Mouse (Mus musculus) mature B cell (primary cell): ENCODE results near the gene Nop53.

ENCODE experiments used
- in situ Hi-C: fragments of 300-500 bp; cut with MboI; formaldehyde crosslinking; loops from 2 replicates; pipeline ENCODE4 v1.14.3; 2019

Nop53 gene

DNA sequence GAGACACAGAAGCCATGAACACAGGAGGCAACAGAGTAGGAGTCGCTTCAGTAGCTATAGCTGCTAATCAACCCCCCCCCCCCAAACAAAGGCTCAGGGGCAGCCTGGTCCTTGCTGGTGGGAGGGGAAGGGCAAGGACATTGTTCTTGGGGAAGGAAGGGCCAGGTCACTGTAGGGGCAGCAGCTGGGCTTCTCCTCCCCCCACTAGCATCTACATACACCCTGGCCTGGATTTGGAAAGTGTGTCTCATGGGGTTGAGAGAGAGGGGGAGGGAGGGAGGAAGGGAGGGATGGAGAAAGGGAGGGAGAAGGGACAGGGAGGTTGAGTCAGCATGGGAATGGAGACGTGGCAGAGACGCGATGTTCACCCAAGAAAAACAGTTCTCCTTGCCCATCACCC, 14.8 kb upstream of the Nop53 start:
- in situ Hi-C loops, result no loop called here

DNA sequence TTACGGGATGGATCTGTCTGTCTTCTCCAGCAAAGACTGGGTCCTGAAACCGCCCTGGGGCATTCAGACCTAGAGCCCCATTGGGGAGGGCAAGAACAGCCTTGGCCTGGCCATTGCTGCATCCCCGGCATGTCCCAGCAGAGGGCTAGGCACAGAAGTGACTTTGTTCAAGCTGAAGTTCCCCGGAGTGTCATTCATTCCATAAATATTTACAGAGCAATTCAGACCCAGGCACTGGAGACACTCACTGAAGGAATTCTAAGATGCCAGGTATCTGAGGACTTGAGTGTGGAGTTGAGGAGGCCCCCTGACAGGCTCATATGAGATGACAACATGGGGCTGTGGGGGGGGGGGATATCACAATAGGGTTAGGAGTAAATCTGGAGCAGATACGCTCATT, 10.3 kb upstream of the Nop53 start:
- in situ Hi-C loops, result no loop called here

DNA sequence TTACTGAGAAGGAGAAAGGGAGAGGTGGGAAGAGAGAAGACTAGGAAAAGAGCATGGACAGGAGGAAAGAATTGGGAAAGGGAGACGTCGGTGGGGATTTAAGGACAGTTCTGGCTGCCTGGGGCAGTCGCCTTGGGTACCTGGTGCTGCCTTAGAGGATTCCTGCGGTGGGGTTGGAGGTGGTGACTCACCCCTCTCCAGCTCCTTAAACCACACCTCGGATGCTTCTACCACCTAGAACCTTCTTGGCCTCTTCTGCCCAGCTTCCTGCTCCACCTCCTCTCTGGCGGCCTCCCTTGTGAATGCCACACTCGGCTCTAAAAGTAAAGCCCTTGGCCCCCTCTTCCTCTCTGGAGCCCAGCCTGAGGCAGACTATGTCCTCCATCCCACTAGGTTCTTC, 9.6 kb upstream of the Nop53 start:
- in situ Hi-C loops, result no loop called here

DNA sequence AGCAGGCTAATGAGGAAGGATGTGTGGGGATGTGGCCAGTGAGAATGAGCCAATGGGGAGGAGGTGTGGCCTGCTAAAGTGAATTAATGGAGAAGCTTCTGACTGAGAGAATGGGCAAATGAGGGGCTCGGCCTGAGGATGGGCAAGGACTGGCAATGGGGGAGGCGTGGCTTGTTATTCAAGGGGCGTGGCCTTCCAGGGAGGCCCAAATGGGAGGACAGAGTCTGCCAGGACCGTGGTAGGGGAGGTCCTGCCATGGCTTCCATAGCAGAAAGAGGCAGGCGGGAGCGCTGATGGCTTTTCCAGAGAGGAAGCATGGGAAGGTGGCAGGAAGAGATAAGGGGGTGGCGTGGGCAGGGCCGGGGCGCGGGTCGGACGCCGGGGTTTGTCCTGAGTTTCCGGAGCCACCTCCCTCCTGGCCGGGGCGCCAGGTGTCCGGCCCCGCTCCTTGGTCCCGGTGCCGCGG, 9.1 kb upstream of the Nop53 start:
- in situ Hi-C loops, result no loop called here

DNA sequence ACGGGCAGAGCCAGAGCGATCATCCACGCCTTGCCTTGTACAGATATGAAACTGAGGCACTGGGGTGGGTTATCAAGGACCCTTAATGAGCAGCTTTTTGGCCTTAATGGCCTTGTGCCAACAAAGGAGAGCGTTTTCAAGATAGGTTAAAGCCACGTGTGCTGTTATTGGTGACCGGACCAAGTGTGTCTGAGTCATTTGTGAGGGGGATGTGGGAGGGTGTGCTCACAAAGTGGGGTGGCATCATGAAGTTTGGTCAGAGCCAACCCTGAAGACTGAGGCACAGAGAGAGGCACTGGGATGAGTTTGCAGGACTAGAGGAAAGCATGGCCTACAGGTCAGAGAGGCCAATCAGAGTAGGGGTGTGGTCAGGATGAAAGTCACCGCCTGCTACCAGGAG, 8.6 kb upstream of the Nop53 start:
- in situ Hi-C loops, result no loop called here

DNA sequence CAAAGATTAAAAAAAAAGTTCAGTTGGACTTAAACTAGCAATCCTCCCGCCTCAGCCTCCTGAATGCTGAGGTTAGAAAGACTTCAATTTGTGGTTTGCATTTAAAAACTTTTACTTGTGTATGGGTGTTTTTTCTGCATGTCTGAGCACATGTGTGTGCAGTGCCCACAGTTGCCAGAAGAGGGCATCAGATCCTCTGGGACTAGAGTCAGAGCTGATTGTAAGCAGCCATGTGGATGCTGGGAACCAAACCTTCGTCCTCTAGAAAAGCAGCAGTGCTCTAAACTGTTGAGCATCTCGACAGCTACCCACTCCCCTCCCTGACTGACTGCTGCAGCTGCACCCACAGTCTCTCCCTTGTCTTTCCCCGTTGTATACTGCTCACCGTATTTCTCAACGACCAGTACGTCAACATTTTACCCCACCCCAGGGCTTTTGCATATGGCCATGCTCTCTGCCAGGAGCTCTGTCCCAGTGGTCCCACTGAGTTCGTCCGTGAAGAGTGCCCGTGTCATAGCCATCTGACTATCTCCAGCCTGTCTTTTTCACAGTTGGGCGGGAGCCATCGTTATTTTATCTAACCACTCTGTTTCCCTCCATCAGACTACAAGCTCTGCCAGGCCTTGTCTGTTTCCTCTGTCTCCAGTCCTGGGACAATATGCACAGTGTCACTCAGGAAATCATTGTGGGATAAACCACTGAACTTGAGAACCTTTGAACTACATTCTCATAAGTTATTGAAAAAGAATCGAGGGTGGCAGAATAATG, 7.6 kb upstream of the Nop53 start:
- in situ Hi-C loops, result no loop called here

DNA sequence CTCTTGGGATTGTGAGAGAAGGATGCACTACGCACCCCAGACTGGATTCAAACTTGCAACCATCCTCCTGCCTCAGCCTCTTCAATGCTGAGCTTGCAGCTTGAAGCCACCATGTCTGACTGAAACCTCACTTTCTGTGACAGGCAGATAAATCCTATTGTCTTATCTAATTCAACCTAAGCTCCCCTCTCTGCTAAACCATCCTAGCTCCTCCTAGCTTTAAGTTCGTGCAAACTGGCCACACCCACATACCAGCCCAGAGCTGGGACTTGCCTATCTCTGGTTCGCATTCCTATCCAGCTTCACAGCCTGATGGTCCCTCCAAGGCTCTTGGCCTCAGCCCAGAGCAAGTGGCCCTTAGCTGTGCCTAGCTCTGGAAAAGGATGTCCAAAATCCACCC, 6.5 kb upstream of the Nop53 start:
- in situ Hi-C loops, result no loop called here

DNA sequence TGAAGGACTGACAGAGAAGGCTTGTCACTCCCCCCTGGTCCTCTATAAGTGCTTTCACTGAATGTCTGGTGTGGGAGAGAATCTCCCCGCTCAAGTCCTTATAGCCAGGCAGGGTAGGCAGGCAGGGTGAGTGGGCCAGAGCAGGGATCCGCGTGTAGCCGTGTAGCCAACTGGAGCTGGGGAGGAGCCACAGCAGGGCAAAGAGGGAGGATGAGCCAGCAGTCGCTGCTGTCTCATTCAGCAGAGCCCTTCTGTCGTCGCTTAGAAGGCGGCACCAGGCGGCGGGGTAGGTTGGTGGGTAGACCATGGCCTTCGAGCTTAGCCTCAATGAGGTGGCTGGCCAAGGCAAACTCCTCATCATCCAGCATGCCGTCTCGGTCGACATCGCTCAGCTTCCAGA, 4.1 kb upstream of the Nop53 start:
- in situ Hi-C loops, result no loop called here

DNA sequence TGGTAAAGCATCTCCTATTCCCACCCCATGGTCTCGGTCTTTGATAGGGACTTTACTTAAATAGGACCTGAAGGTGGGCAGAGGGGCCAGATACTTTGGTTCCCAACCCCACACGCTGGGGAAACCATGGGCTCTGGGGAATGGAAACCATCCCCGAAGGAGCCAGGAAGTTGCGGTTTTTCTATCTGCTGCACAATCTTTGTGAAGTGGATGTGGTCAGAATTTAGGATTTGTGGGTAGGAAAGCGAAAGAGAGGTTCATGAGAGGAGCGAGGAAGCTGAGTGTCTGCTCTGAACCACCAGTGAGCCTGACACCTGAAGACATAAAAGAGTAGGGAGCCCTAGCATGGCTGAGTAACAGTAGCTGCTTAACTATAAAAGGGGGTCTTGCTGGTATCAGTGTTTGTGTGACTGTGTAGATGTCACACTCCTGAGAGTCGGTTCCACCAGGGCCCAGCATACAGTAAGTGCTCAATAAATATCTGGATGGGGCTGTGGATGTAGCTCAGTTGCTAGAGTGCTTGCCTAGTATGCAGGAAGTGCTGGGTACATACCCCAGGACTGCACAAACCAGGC, 3.4 kb upstream of the Nop53 start:
- in situ Hi-C loops, result no loop called here

DNA sequence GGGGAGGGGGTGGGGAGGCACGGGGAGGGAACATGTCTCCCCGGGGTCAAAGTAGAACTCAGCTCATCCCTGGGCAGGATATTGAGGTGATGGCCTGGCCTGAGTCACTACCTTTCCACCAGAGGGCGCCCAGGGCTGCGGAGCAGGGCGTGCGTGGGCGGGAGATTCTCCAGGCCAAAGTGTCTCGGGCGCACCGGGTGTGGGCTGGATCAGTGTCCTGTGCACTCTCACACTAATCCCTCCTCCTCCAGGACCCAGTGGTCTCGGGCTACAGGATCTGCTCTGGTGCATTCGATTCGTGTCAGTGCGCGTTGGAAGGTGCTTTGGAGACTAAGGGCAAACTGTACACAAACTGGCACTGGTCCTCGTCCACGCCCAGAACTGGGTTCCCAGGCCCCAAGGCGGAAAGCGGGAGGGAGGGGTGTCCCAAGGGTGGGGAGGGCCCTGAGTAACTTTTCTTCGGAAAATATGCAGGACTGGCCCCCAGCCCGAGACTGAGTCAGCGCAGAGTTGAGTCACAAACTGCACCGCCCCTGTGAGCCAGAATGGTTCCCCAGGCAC, 2.6 kb upstream of the Nop53 start:
- in situ Hi-C loops, result no loop called here

DNA sequence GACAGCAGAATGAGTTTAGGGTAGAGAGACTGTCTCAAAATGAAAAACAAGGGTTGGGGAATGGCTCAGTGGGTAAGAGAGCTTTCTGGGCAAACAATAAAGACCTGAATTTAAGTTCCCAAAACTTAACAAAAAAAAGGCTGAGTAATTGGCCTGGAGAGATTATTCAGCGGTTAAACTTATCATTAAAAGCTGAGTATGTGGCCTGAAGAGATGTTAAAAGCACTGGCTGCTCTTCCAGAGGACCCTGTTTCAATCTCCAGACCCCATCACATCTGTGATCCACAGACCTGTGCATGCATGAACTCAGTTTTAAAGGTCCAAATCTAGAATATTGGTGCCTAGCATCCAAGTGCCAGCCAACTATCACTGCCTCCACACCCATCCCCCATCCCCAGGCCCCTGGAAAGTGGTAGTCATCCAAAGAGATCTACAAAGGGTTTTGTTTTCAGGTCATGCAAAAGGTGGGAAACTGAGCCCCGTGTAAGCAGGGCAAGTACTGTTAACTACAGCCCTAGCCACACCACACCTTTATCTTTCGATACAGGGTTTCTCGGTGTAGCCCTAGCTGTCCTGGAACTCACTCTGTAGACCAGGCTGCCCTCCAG, 1.9 kb upstream of the Nop53 start:
- in situ Hi-C loops, result no loop called here

DNA sequence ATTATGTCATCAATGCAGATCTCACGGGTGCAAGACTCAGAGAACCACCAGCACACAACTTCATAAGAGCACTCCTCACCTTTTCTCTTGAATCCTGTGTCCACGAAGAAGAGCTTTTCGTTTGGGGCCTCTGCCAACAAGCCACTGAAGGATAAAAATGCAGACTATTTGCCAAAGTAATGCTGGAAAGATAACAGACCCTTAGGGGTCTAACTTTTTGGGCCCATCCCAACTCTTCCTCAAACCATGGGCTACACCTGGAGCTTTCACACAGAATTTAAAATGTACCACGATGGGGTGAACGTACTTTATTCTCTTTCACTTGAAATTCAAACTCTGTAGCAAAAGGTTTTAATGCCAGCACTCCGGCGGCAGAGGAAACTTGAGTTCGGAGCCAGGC, 663 bp downstream of the Nop53 start:
- in situ Hi-C loops, result no loop called here

DNA sequence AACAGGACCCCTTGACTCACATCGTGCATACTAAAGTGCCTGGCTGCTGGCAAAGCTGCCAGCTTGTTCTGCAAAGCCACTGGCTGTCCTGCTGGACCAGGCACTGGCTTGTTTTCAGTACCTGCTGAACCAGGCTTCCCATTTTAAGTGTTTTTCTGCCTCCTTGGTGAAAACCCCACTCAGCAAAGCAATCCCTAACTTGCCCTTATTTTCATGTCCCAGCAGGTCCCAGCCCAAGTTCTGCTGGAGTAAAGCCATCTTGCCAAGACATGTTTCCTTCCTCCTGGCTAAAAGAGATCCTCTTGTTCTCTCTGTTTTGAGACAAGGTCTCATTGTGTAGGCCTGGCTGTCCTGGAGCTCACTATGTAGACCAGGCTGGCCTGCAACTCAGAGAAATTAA, 1.6 kb downstream of the Nop53 start:
- in situ Hi-C loops, result no loop called here

DNA sequence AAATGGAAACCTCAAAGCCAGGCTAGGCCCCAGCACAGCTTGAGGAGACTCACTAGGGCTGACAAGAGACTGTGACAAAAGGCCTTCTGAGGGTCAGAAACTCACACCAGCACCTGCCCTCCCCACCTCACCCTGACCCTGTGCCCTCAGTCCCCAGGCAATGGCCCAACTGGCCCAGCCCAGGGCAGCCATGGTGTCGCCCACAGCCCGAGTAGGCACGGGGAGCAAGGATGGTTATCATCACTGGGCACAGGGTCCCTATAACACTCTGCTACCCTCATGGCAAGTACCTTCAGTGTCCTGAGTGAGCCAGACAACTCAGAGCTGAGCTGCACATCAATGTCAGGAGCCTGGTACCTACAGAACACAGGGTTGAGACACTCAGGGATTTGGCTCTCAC, 7.3 kb downstream of the Nop53 start:
- in situ Hi-C loops, result no loop called here

DNA sequence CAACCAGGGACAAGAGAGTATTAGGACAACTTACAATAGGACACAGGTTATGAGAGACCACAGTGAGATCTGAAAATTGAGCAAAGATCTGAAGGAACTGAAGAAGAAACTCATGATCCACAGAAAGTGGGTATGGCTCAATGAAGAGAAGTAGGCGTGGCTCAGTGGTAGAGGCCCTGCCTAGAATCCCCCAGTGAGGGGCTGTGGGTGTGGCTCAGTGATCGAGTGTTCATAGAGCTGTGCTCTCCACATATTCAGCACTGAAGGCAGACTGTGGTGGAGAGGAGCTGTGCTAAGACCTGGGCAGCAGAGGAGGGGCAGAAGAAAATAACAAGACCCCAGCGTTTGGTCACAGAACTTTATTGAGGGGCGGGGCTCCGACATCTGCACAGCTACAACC, 8.4 kb downstream of the Nop53 start:
- in situ Hi-C loops, result no loop called here

DNA sequence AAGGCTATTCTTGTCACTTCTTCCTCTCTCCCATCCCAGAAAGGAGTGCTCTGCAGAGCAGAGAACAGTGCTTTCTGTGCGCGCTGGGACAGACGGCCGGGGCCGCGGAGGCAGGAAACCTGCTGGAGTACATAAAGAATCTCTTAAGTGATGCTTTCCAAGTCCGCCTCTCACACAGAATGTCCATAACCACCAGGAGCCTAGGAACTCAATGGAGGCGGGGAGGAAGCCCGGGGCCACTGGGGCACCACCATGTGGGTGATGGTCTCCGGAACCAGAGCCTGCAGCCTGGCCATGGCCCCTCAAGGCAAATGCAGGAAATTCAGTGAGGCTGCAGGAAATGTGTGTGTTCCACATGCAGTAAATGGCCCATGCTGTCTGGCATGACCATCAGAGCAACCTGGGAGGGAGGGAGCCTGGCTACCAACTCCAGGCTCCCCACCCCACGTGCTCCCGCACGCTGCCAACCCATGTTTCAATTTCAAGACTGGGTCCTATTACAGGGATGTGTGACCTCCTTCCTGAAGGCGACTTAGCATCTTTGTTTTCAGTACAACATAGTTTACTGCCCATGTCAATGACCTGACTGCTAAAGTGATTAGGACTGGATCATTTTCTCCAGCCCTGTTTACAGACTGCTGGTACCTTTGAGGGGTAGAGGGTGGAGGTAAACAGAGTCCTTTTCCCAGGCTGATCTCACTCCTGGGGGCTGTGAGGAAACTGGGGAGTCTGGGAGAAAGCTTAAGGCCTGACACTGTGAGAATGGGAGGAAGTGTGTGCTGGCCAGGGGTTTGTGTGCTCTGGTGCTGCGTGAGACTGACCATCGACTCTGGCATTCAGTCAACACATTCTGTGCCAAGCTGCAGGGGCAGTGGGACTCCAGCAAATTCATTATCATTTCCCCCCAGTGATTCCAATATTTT, 12.2 kb downstream of the Nop53 start:
- in situ Hi-C loops, result no loop called here

DNA sequence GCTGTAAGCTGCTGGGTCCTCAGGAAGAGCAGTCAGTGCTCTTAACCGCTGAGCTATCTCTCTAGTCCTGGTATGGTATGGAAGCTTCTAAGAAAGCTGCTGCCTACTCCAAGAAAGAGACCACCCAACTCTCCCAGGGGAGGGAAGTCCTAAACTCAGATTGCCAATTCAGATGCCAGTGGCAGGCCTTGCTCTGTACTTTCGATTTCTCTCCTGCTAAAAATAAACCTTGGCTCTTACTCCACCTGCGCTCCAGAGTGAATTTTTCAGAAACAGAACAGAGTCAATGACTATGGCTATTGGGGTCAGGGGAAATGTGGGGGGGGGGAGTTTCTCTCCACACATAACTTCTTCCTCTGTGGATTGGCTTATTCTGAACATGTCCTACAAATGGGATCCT, 14.2 kb downstream of the Nop53 start:
- in situ Hi-C loops, result no loop called here

DNA sequence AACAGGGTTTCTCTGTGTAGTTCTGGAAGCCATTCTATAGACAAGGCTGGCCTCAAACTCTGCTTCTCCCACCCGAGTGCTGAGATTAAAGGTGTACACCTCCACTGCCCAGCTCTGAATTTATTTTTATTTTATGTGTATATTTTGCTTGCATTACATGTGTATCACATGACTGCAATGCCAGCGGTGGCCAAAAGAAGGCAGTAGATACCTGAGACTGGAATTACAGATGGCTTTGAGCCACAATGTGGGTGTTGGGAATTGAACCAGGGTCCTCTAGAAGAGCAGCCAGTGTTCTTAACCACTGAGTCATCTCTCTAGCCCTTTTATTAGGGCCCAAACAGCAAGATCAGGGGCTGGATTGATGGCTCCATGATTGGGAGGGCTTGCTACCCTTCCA, 15.3 kb downstream of the Nop53 start:
- in situ Hi-C loops, result no loop called here

DNA sequence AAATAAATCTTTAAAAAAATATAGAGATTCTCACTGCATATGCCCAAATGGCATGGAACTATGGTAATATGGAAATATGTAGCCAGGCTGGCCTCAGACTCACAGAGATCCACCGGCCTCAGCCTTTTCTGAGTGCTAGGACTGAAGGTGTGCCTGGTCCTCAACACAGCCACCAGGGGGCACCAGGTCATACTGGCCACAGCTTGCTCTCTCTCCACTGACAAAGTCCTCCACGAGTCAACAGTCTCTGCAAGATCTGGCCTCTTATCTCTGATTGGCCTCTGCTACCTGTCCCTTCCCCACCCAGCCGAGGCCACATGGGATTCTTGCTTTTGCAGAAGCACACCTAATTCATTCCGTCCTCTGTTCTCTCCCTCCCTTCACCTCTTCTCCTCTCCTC, 16.0 kb downstream of the Nop53 start:
- in situ Hi-C loops, result no loop called here

DNA sequence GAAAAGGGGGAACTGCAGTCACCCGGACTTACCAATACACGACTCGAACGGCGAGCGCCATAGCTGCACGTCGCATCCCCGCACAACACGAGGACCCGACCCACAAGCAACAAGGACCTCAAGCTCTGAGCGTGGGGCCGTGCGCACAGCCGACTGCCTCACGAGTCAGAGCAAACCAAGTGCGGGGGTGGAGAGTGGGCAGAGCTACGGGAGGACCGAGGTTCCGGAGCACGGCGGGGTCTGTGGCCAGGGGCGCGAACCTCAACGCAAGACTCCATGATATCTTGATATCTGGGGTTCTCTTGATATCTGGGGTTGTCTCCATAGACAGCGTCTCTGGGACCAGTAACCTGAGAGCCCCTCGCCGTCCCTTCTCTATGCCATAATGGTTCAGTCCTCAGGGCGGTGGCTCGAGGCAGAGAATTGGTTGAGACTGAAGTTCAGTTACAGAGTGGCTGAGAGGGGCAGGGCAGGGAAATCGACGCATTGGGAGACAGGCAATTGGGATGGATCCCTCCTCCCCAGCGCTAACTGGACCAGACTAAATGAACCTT, 23.6 kb downstream of the Nop53 start, which contains the start of gene Selenow:
Gene Selenow (minus strand): TSS at position 183 of the 554 bp plus-strand sequence.
- in situ Hi-C loops, result no loop called here

DNA sequence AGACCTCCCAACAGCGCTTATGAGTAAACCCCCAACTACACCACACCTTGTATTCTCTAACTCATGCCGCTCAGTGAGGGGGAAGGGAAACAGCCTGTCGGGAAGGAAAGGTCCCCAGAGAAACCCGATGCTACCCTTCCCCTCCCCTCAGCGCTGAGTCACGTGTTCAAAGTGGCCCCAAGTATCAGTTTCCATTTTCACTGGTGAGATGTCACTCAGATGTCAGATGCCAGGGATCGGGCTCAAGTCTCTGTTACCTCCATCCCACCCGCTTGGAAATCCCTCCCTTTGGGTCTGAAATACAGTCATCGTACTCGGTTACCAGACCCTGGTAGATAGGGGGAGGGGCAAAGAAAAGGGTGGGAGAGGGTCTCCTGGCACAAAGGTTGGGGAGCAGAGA, 24.1 kb downstream of the Nop53 start:
- in situ Hi-C loops, result no loop called here
